Mouse (Mus musculus) liver, postnatal 0 days (tissue): ENCODE results near the gene Cyp2d11. TPM values are rescaled to one million over a fixed set of nuclear protein-coding genes. Genes with fewer than 3 reads are reported as not detected.

Experiments used
- ATAC-seq: fragments of 200-750 bp; cut with Nextera tagmentation; 2 replicates; pipeline ENCODE4 v1.8.0; 2017; ENCODE audit warnings: mild to moderate bottlenecking, moderate library complexity
- DNase-seq: peaks from one replicate; pipeline ENCODE4 v3.0.0-alpha.2; 2016
- H3K27ac ChIP-seq: fragments of 300-500 bp; sonication (generic); 2 replicates; pipeline ENCODE4 v1.5.1; 2014; ENCODE audit warnings: antibody characterized with exemption, moderate library complexity, mild to moderate bottlenecking, low read depth
- H3K27me3 ChIP-seq: fragments of 300-500 bp; sonication (generic); 2 replicates; pipeline ENCODE4 v1.6.1; 2014; ENCODE audit warnings: low read length, control low read depth, mixed read lengths; ENCODE audit not compliant: insufficient read depth
- H3K36me3 ChIP-seq: fragments of 300-500 bp; sonication (generic); replicated peaks from 2 replicates; pipeline ENCODE4 v1.6.1; 2014; ENCODE audit warnings: mild to moderate bottlenecking, control low read depth, low read length, moderate library complexity, mixed read lengths; ENCODE audit not compliant: insufficient read depth
- H3K4me1 ChIP-seq: fragments of 300-500 bp; sonication (generic); 2 replicates; pipeline ENCODE4 v1.6.1; 2014; ENCODE audit warnings: antibody characterized with exemption, mild to moderate bottlenecking, control low read depth; ENCODE audit not compliant: insufficient read depth
- H3K4me2 ChIP-seq: fragments of 300-500 bp; sonication (generic); 2 replicates; pipeline ENCODE4 v1.6.1; 2014; ENCODE audit warnings: low read depth, mild to moderate bottlenecking, low read length, moderate library complexity, mixed read lengths
- H3K4me3 ChIP-seq: fragments of 300-500 bp; sonication (generic); 2 replicates; pipeline ENCODE4 v1.5.1; 2014; ENCODE audit warnings: low read depth, low read length
- H3K9ac ChIP-seq: fragments of 300-500 bp; sonication (generic); replicated peaks from 2 replicates; pipeline ENCODE4 v1.6.1; 2014; ENCODE audit warnings: mild to moderate bottlenecking, moderate library complexity
- H3K9me3 ChIP-seq: fragments of 300-500 bp; sonication (generic); 2 replicates; pipeline ENCODE4 v1.6.1; 2016; ENCODE audit warnings: mild to moderate bottlenecking, control low read depth, low read length, mixed read lengths
- CTCF ChIP-seq: sonication (generic); IDR thresholded peaks from 2 replicates; pipeline ENCODE4 v1.5.1; 2016; ENCODE audit warnings: antibody characterized with exemption, low read depth
- EP300 ChIP-seq: IDR thresholded peaks from 2 replicates; pipeline ENCODE4 v1.6.1; 2016; ENCODE audit warnings: antibody characterized with exemption, low read depth, mild to moderate bottlenecking
- WGBS: fragments of 180-500 bp; shearing (Covaris S2); extraction: QIAGEN DNeasy Blood & Tissue Kit; methylation state at CpG from one replicate; pipeline ENCODE4 v1.1.7; 2014; ENCODE audit not compliant: insufficient replicate concordance; 5-methylcytosine and 5-hydroxymethylcytosine counted together
- polyA plus RNA-seq: library from polyadenylated mRNA; unstranded; fragments of >200 nt; fragmentation: Nextera tagmentation; extraction: Ambion mirVana; gene quantifications from 2 replicates; pipeline ENCODE4 v1.2.1, GENCODE M21; 2015

The Cyp2d11 gene
- polyA plus RNA-seq, 1 experiment from 2014 or later = 0.25 TPM

DNA sequence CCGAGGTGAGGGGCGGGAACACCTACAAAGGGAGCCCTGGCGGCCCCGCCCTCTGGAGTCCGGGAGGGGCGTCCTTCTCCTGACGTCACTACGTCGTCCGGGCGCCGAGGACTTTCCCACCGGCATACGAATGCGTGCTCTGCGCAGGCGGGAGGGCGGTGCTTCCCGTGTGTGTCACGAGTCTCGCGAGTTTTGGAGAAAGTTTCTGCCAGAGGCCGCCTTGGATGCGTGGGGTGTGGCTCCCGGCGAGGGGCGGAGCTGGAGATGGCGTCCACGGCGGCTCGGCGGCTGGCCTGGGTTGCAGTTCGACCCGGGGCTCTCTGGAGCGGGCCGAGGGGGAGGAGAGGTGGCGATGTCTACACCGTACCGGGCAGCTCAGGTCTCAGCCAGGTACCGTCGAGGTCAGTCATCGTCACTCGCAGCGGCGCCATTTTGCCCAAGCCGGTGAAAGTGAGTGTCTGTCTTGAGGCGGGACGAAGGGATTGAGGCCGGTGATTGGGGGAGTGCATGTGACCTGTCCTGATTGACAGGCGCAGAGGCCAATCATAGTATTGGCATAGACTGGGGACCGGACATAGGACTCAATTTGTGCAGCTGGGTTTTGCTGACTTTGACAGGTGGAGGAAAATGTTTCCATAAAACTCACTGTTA is 47.9 kb downstream of the Cyp2d11 start:
- Histone ChIP-seq H3K27me3 (no peaks in the 10 kb centered on the region), H3K27ac (peak overlapping the region; percentile 92), H3K9ac (peak overlapping the region; percentile 81), H3K9me3 (no peaks in the 10 kb centered on the region), H3K4me1 (peaks cover 69% of the 10 kb centered on the region), H3K4me3 (peak overlapping the region; percentile 73), H3K4me2 (peak overlapping the region; percentile 91), H3K36me3 (peaks cover 41% of the 10 kb centered on the region)
- ATAC-seq (peak; percentile 89), DNase-seq (peak; percentile 99)
- WGBS = under 1% methylated on average over 50 of the region's 51 CpGs
- TF ChIP-seq EP300 (peak; percentile 35; the same call in 1 of the 2 replicates), CTCF (no peak)

DNA sequence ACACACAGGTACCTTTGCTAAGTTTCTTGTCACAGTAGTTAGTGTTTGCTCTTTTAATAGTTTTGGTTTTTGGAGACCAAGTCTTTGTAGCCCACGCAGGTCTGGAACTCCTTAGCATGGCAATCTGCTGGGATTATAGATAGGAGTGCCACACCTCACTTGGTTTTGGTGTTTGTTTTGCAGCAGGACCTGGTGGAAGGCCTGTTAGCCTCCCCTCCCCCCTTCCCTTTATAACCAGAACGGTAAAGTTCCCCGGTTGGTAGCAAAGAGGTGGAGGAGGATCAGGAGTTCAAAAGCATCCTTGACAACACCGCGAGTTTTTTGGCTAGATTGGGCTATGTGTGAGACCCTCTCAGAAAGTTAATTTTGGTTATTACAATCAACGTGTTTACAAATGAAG is 48.9 kb downstream of the Cyp2d11 start:
- no peak for TF ChIP-seq EP300
- TF ChIP-seq CTCF = no peak
- Histone ChIP-seq H3K27me3 (no peaks in the 10 kb centered on the region), H3K4me1 (peaks cover 75% of the 10 kb centered on the region), H3K4me3 (0 out of 2 replicates have a peak overlapping the region, but pooled peaks have one; percentile 0), H3K4me2 (peak overlapping the region; percentile 76), H3K9me3 (no peaks in the 10 kb centered on the region), H3K9ac (peak overlapping the region; percentile 43), H3K27ac (peak overlapping the region; percentile 99), H3K36me3 (peaks cover 32% of the 10 kb centered on the region)
- no peak for DNase-seq
- WGBS = 61% methylated on average over 6 of the region's 6 CpGs
- no peak for ATAC-seq

DNA sequence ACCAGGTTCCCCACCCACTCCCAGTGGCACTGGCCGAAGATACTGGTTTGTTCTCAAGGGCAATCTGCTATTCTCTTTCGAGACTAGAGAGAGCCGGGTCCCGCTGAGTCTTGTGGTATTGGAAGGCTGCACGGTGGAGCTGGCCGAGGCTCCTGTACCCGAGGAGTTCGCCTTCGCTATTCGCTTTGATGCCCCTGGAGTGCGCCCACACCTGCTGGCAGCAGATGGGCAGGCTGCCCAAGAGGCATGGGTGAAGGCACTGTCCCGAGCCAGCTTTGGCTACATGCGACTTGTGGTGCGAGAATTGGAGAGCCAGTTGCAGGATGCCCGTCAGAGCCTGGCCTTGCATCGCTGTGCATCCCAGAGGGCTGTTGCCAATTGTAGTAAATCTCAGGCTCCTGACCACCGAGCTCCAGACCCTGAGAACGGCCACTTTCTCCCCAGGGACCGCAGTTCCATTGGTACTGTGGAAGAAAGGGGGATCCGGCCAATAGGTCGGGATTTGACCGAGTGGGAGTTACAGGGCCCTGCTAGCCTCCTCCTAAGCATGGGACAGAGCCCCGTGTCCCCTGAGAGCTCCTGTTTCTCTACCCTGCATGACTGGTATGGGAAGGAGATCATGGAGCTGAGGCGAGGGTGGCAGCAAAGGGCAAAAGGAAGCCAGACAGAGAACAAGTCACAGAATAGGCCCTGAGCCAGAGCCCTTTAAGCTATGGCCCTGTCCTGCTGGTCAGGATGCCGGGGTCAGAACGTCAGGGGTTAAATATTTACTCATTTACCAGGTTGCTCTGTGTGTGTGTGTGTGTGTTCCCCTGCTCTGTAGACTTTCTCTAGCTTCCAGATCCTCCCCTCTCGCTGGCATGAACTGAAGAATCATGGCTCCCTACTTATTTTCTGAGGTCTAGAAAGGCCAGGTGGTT is 50.2 kb downstream of the Cyp2d11 start:
- Histone ChIP-seq H3K9ac (peak overlapping the region; percentile 81), H3K4me2 (peak overlapping the region; percentile 76), H3K4me1 (peaks cover 83% of the 10 kb centered on the region), H3K36me3 (peaks cover 19% of the 10 kb centered on the region), H3K27me3 (no peaks in the 10 kb centered on the region), H3K4me3 (peak overlapping the region; percentile 9; the same call in 1 of the 2 replicates), H3K9me3 (no peaks in the 10 kb centered on the region), H3K27ac (peak overlapping the region; percentile 99)
- TF ChIP-seq CTCF = no peak
- TF ChIP-seq EP300 = no peak
- WGBS = 78% methylated on average over 27 of the region's 27 CpGs
- DNase-seq (peak; percentile 37), ATAC-seq (no peak)

DNA sequence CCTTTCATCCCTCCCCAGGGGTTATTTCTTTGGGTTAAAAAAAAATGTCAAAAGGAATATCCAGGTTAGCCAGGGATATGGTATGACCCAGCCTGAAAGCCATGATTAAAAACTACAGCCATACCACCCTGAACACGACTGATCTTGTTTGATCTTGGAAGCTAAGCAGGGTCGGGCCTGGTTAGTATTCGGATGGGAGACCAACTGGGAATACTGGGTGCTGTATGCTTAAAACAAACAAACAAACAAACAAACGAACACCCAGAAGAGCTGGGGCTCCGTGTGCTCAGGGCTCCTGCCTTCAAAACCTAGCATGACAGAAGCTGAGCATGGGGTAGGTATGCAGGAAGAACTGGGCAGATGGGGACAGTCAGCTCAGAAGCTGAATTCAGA is 51.3 kb downstream of the Cyp2d11 start:
- Histone ChIP-seq H3K9me3 (no peaks in the 10 kb centered on the region), H3K27ac (peak overlapping the region; percentile 99), H3K27me3 (no peaks in the 10 kb centered on the region), H3K4me2 (peak overlapping the region; percentile 76), H3K4me3 (peak overlapping the region; percentile 59), H3K4me1 (peaks cover 78% of the 10 kb centered on the region), H3K9ac (peak overlapping the region; percentile 81), H3K36me3 (peaks cover 11% of the 10 kb centered on the region)
- WGBS = 57% methylated on average over 5 of the region's 5 CpGs
- no peak for TF ChIP-seq CTCF
- no peak for TF ChIP-seq EP300
- ATAC-seq (no peak), DNase-seq (no peak)

DNA sequence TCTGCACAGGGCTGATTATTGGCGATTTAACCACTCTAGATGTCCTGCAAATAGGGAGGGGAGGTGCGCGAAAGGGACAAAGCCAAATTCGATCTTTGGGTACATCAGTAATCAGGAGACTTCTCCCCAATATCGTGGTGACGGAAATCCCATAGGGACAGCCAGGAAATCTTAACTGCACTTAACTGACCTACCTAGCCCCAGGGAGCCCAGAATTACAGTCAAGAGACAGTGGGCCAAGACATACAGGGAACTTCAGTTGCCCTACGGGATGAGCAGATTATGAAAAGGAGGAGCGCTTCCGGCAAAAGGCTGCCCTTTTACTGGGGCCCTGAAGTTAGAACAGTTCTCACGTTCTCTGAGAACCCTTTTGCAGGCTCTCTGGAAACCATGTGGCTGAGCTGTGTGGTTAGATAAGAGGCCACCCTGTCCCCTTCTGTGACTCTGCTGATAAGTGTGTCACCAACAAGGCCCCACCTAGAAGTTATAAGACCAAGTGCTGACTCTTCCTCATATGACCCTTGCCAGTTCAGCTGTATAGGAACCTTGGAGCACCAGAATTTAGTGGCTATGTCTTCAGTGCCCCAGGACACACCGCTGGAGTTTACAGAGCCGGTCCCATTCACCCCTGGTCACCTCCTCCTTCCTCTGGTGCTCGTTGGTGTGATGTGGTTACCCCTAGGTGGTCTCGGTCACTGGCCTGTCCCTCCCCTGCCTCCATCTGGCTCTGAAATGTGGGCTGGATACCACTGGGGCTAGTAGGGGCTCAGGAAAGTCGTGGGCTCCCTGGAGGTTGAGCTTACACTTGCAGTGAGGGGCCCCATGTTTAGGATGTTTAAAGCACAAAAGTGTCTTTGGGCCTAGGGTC is 51.9 kb downstream of the Cyp2d11 start:
- Histone ChIP-seq H3K36me3 (peaks cover 12% of the 10 kb centered on the region), H3K27me3 (no peaks in the 10 kb centered on the region), H3K9ac (peak overlapping the region; percentile 81), H3K4me2 (peak overlapping the region; percentile 76), H3K27ac (peak overlapping the region; percentile 99), H3K4me1 (peaks cover 78% of the 10 kb centered on the region), H3K4me3 (peak overlapping the region; percentile 59), H3K9me3 (no peaks in the 10 kb centered on the region)
- peak; percentile 74 for DNase-seq
- 16% methylated on average over 15 of the region's 15 CpGs for WGBS
- TF ChIP-seq CTCF (no peak), EP300 (peak; percentile 98)
- ATAC-seq = peak; percentile 54
